Mouse (Mus musculus): ENCODE results near the gene Fam69b. TPM values are rescaled to one million over a fixed set of nuclear protein-coding genes. Genes with fewer than 3 reads are reported as not detected.

Gene Fam69b
- total RNA-seq, 1 experiment: 24.6 TPM

DNA sequence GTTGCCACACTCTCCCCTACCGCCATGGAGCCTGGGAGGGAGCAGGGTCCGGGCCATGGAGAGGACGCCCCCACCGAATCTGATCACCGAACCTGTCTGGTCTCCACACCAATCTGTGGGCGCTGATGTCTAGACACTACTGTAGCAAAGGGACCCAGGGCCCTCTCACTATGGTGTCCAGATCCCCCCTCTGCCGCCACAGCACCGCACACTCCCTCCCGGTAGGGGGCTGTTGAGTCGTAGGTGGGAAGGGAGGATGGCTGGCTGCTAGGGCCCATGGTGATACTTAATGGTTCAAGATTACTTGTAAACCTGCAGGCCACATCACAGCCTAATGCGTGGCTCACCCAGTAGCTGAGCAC, 41.2 kb upstream of the Fam69b start:
- peaks cover 4 to 19% of the 10 kb centered on the region in 2 experiments; a peak in 3 of 4 replicates for H3K4me1 ChIP-seq (ENCODE audit: control insufficient read depth in 2 of 2, insufficient read depth in 2 of 2, low read length in 2 of 2, poor library complexity in 1 of 2)
- no peak for DNase-seq (ENCODE audit: low read depth, low spot score)

DNA sequence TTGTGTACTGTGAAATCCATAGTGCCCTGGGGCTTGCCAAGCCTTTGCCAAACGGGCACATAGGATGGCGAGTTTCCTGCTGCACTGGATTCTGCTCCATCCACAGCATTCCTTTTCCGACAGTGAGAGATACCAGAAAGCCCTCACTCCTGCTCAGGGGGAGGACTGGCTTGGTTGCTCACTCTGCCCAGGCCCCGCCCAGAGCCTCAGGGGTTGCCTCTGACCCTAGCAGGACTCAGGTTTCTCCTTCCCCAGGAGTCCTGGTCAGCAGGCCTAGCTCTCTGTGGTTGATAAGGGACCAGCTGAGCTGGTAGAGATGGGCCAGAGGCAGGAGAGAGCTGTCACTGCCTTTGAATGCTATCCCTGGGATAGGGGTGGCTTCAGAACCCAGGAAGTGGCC, 39.7 kb upstream of the Fam69b start:
- Histone ChIP-seq H3K9ac (ENCODE audit: insufficient read depth, low read depth, low read length, poor library complexity, severe bottlenecking) (no peak overlapping the region), H3K36me3 (ENCODE audit: control insufficient read depth, insufficient read depth, low read length, poor library complexity, severe bottlenecking) (peaks cover 19% of the 10 kb centered on the region; the same call in 1 of the 2 replicates), H3K4me3 (ENCODE audit: insufficient read depth in 1 of 2, low read depth in 1 of 2, low read length in 2 of 2, poor library complexity in 1 of 2, severe bottlenecking in 1 of 2) (no peak overlapping the region), H3K4me1 (ENCODE audit: control insufficient read depth in 2 of 2, insufficient read depth in 2 of 2, low read length in 2 of 2, poor library complexity in 1 of 2) (peaks cover 2 to 16% of the 10 kb centered on the region in 2 experiments; a peak in 3 of 4 replicates), H3K9me3 (ENCODE audit: control insufficient read depth, insufficient read depth, low read depth, low read length) (no peaks in the 10 kb centered on the region), H3K27ac (ENCODE audit: insufficient read depth, low read depth, low read length, poor library complexity, severe bottlenecking) (no peak overlapping the region)
- in situ Hi-C loops (cut with MboI; ENCODE audit: low sequenced_read_pairs in 2 of 2, unreplicated experiment in 2 of 2): no loop called here
- DNase-seq (ENCODE audit: low read depth, low spot score): no peak
- TF ChIP-seq ZC3H11A (IDR thresholded peaks at IDR 0.05; ENCODE audit: borderline replicate concordance, low read depth, low read length) (no peak), MAFK (IDR thresholded peaks at IDR 0.05; ENCODE audit: insufficient read depth, low read depth, low read length) (no peak), ZNF384 (IDR thresholded peaks at IDR 0.05; ENCODE audit: low read depth, low read length) (no peak), CHD2 (IDR thresholded peaks at IDR 0.05; ENCODE audit: low read depth, low read length) (no peak), HCFC1 (IDR thresholded peaks at IDR 0.05; ENCODE audit: borderline replicate concordance, insufficient read depth, low read length) (no peak)

More for the DNA sequence above, 41.2 kb upstream of the Fam69b start:
- Histone ChIP-seq H3K27ac (ENCODE audit: insufficient read depth, low read depth, low read length, poor library complexity, severe bottlenecking) (no peak overlapping the region), H3K9me3 (ENCODE audit: control insufficient read depth, insufficient read depth, low read depth, low read length) (no peaks in the 10 kb centered on the region), H3K9ac (ENCODE audit: insufficient read depth, low read depth, low read length, poor library complexity, severe bottlenecking) (peak overlapping the region; percentile 95), H3K36me3 (ENCODE audit: control insufficient read depth, insufficient read depth, low read length, poor library complexity, severe bottlenecking) (peaks cover 12% of the 10 kb centered on the region; the same call in 1 of the 2 replicates), H3K4me3 (ENCODE audit: insufficient read depth in 1 of 2, low read depth in 1 of 2, low read length in 2 of 2, poor library complexity in 1 of 2, severe bottlenecking in 1 of 2) (peak overlapping the region; percentile 84 to 91)
- in situ Hi-C loops (cut with MboI; ENCODE audit: low sequenced_read_pairs in 2 of 2, unreplicated experiment in 2 of 2): no loop called here
- TF ChIP-seq ZC3H11A (IDR thresholded peaks at IDR 0.05; ENCODE audit: borderline replicate concordance, low read depth, low read length) (no peak), MAFK (IDR thresholded peaks at IDR 0.05; ENCODE audit: insufficient read depth, low read depth, low read length) (no peak), HCFC1 (IDR thresholded peaks at IDR 0.05; ENCODE audit: borderline replicate concordance, insufficient read depth, low read length) (no peak), CHD2 (IDR thresholded peaks at IDR 0.05; ENCODE audit: low read depth, low read length) (no peak), ZNF384 (IDR thresholded peaks at IDR 0.05; ENCODE audit: low read depth, low read length) (no peak)

DNA sequence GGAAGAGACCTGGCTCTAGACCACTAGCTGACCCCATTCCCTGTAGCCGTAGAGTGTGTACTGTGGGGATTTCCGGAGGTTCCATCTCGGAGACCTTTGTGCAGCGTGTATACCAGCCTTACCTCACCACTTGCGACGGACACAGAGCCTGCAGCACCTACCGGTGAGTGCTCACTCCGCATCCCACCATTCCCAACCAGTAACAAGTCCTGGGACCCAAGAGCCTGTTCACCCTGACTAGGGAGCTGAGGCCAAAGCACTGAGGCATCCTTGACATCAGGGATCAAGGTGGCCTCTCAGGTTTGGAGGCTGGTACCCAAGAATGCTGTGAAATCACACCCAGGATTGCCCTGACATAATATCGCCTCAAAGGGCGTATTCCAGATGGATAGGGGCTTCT, 39.0 kb upstream of the Fam69b start:
- H3K27ac ChIP-seq (ENCODE audit: insufficient read depth, low read depth, low read length, poor library complexity, severe bottlenecking): no peak overlapping the region
- no peaks in the 10 kb centered on the region for H3K9me3 ChIP-seq (ENCODE audit: control insufficient read depth, insufficient read depth, low read depth, low read length)
- H3K9ac ChIP-seq (ENCODE audit: insufficient read depth, low read depth, low read length, poor library complexity, severe bottlenecking): no peak overlapping the region
- in situ Hi-C loops (cut with MboI; ENCODE audit: low sequenced_read_pairs in 2 of 2, unreplicated experiment in 2 of 2): no loop called here
- H3K36me3 ChIP-seq (ENCODE audit: control insufficient read depth, insufficient read depth, low read length, poor library complexity, severe bottlenecking): peaks cover 22% of the 10 kb centered on the region; the same call in 1 of the 2 replicates
- no peak for DNase-seq (ENCODE audit: low read depth, low spot score)
- H3K4me1 ChIP-seq (ENCODE audit: control insufficient read depth in 2 of 2, insufficient read depth in 2 of 2, low read length in 2 of 2, poor library complexity in 1 of 2): peaks cover 2 to 15% of the 10 kb centered on the region in 2 experiments; a peak in 3 of 4 replicates
- no peak for TF ChIP-seq ZNF384 (IDR thresholded peaks at IDR 0.05; ENCODE audit: low read depth, low read length)
- no peak for TF ChIP-seq HCFC1 (IDR thresholded peaks at IDR 0.05; ENCODE audit: borderline replicate concordance, insufficient read depth, low read length)
- TF ChIP-seq ZC3H11A (IDR thresholded peaks at IDR 0.05; ENCODE audit: borderline replicate concordance, low read depth, low read length): no peak
- TF ChIP-seq CHD2 (IDR thresholded peaks at IDR 0.05; ENCODE audit: low read depth, low read length): no peak
- no peak for TF ChIP-seq MAFK (IDR thresholded peaks at IDR 0.05; ENCODE audit: insufficient read depth, low read depth, low read length)
- H3K4me3 ChIP-seq (ENCODE audit: insufficient read depth in 1 of 2, low read depth in 1 of 2, low read length in 2 of 2, poor library complexity in 1 of 2, severe bottlenecking in 1 of 2): no peak overlapping the region

DNA sequence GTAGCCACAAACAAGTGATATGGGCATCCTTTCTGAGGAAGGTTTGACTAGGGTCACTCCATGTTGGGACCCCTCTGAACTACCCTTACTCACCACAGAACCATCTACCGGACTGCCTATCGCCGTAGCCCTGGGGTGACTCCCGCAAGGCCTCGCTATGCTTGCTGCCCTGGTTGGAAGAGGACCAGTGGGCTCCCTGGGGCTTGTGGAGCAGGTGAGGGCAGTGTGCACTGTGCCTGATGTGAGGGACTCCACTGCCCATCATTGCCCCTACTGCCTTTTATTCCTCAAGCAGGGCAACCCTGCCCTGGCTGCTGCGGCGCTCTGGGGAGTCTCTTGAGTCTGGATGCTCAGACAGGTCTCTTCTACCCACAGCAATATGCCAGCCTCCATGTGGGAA, 38.0 kb upstream of the Fam69b start:
- DNase-seq (ENCODE audit: low read depth, low spot score): no peak
- Histone ChIP-seq H3K9ac (ENCODE audit: insufficient read depth, low read depth, low read length, poor library complexity, severe bottlenecking) (no peak overlapping the region), H3K4me3 (ENCODE audit: insufficient read depth in 1 of 2, low read depth in 1 of 2, low read length in 2 of 2, poor library complexity in 1 of 2, severe bottlenecking in 1 of 2) (no peak overlapping the region), H3K4me1 (ENCODE audit: control insufficient read depth in 2 of 2, insufficient read depth in 2 of 2, low read length in 2 of 2, poor library complexity in 1 of 2) (peaks cover 2 to 19% of the 10 kb centered on the region in 2 experiments; a peak in 3 of 4 replicates), H3K9me3 (ENCODE audit: control insufficient read depth, insufficient read depth, low read depth, low read length) (no peaks in the 10 kb centered on the region), H3K27ac (ENCODE audit: insufficient read depth, low read depth, low read length, poor library complexity, severe bottlenecking) (no peak overlapping the region), H3K36me3 (ENCODE audit: control insufficient read depth, insufficient read depth, low read length, poor library complexity, severe bottlenecking) (peaks cover 28% of the 10 kb centered on the region)
- in situ Hi-C loops (cut with MboI; ENCODE audit: low sequenced_read_pairs in 2 of 2, unreplicated experiment in 2 of 2): no loop called here
- TF ChIP-seq HCFC1 (IDR thresholded peaks at IDR 0.05; ENCODE audit: borderline replicate concordance, insufficient read depth, low read length) (no peak), ZNF384 (IDR thresholded peaks at IDR 0.05; ENCODE audit: low read depth, low read length) (no peak), CHD2 (IDR thresholded peaks at IDR 0.05; ENCODE audit: low read depth, low read length) (no peak), ZC3H11A (IDR thresholded peaks at IDR 0.05; ENCODE audit: borderline replicate concordance, low read depth, low read length) (no peak), MAFK (IDR thresholded peaks at IDR 0.05; ENCODE audit: insufficient read depth, low read depth, low read length) (no peak)
